Mouse (Mus musculus) heart, postnatal 0 days (tissue): Measurements from ENCODE around the gene Slc29a1. TPM values are rescaled to one million over a fixed set of nuclear protein-coding genes. Genes with fewer than 3 reads are reported as not detected.
A peak's percentile ranks its signal among the peaks of the same experiment; 100 is the strongest.

Experiments used
- ATAC-seq: fragments of 200-750 bp; cut with Nextera tagmentation; 2 replicates; pipeline ENCODE4 v1.8.0; 2017; ENCODE audit warnings: low read depth, moderate number of reproducible peaks, moderate library complexity; ENCODE audit not compliant: insufficient read depth
- DNase-seq: peaks from one replicate; pipeline ENCODE4 v3.0.0-alpha.2; 2016; ENCODE audit warnings: low spot score
- H3K27ac ChIP-seq: fragments of 300-500 bp; sonication (generic); 2 replicates; pipeline ENCODE4 v1.5.1; 2014; ENCODE audit warnings: low read depth, mild to moderate bottlenecking
- H3K27me3 ChIP-seq: fragments of 300-500 bp; sonication (generic); 2 replicates; pipeline ENCODE4 v1.6.1; 2014; ENCODE audit warnings: low read length, mixed read lengths; ENCODE audit not compliant: control insufficient read depth, insufficient read depth
- H3K36me3 ChIP-seq: fragments of 300-500 bp; sonication (generic); replicated peaks from 2 replicates; pipeline ENCODE4 v1.6.1; 2014; ENCODE audit warnings: low read length, mixed read lengths; ENCODE audit not compliant: control insufficient read depth, insufficient read depth
- H3K4me1 ChIP-seq: fragments of 300-500 bp; sonication (generic); 2 replicates; pipeline ENCODE4 v1.6.1; 2014; ENCODE audit warnings: antibody characterized with exemption; ENCODE audit not compliant: control insufficient read depth, insufficient read depth
- H3K4me2 ChIP-seq: fragments of 300-500 bp; sonication (generic); 2 replicates; pipeline ENCODE4 v1.6.1; 2014; ENCODE audit warnings: low read depth, mild to moderate bottlenecking, low read length, moderate library complexity
- H3K4me3 ChIP-seq: fragments of 300-500 bp; sonication (generic); 2 replicates; pipeline ENCODE4 v1.5.1; 2014; ENCODE audit warnings: low read depth, low read length
- H3K9ac ChIP-seq: fragments of 300-500 bp; sonication (generic); replicated peaks from 2 replicates; pipeline ENCODE4 v1.6.1; 2014; ENCODE audit warnings: low read depth, low read length, mixed read lengths
- H3K9me3 ChIP-seq: fragments of 300-500 bp; sonication (generic); replicated peaks from 2 replicates; pipeline ENCODE4 v1.6.1; 2016; ENCODE audit warnings: low read length; ENCODE audit not compliant: control insufficient read depth
- CTCF ChIP-seq: IDR thresholded peaks from 2 replicates; pipeline ENCODE4 v1.5.1; 2016; ENCODE audit warnings: antibody characterized with exemption, control low read depth, low read depth
- EP300 ChIP-seq: IDR thresholded peaks from 2 replicates; pipeline ENCODE4 v1.6.1; 2016; ENCODE audit warnings: antibody characterized with exemption, low read depth
- WGBS: fragments of 180-500 bp; shearing (Covaris S2); extraction: QIAGEN DNeasy Blood & Tissue Kit; methylation state at CpG from one replicate; pipeline ENCODE4 v1.1.7; 2014; 5-methylcytosine and 5-hydroxymethylcytosine counted together
- polyA plus RNA-seq: library from polyadenylated mRNA; unstranded; fragments of >200 nt; fragmentation: Nextera tagmentation; extraction: Ambion mirVana; gene quantifications from 2 replicates; pipeline ENCODE4 v1.2.1, GENCODE M21; 2015
- total RNA-seq: library from RNA; depleted of rRNA; stranded (reverse); fragments of >200 nt; gene quantifications from 2 replicates; pipeline ENCODE4 v1.2.3, GENCODE M21; 2014; ENCODE audit warnings: low replicate concordance

Gene Slc29a1
- total and polyA plus RNA-seq, 2 experiments from 2014 or later = 107 to 236 TPM

GRCm38 (mm10) chr17:45547461-45548190 lies 51.8 kb downstream of the Slc29a1 start:
- no peak for DNase-seq
- H3K36me3 ChIP-seq = no peaks in the 10 kb centered on the region
- H3K9me3 ChIP-seq = no peaks in the 10 kb centered on the region
- no peak for ATAC-seq
- 64% methylated on average over 5 of the region's 5 CpGs for WGBS
- H3K27ac ChIP-seq = no peak overlapping the region
- no peak overlapping the region for H3K4me2 ChIP-seq
- TF ChIP-seq CTCF (no peak), EP300 (no peak)
- peaks cover 88% of the 10 kb centered on the region for H3K27me3 ChIP-seq
- H3K4me1 ChIP-seq = peaks cover 25% of the 10 kb centered on the region
- no peak overlapping the region for H3K9ac ChIP-seq
- H3K4me3 ChIP-seq = no peak overlapping the region

- Histone ChIP-seq H3K27me3 (peaks cover 95% of the 10 kb centered on the region), H3K4me1 (peaks cover 25% of the 10 kb centered on the region), H3K9me3 (no peaks in the 10 kb centered on the region), H3K4me2 (no peak overlapping the region), H3K36me3 (no peaks in the 10 kb centered on the region), H3K9ac (no peak overlapping the region), H3K4me3 (no peak overlapping the region), H3K27ac (no peak overlapping the region)
- TF ChIP-seq EP300 = no peak
- TF ChIP-seq CTCF = no peak
- DNase-seq (no peak), ATAC-seq (no peak)
- WGBS = 65% methylated on average over 16 of the region's 16 CpGs
Observed at GRCm38 (mm10) chr17:45546941-45547340, 52.5 kb downstream of the Slc29a1 start.

DNA sequence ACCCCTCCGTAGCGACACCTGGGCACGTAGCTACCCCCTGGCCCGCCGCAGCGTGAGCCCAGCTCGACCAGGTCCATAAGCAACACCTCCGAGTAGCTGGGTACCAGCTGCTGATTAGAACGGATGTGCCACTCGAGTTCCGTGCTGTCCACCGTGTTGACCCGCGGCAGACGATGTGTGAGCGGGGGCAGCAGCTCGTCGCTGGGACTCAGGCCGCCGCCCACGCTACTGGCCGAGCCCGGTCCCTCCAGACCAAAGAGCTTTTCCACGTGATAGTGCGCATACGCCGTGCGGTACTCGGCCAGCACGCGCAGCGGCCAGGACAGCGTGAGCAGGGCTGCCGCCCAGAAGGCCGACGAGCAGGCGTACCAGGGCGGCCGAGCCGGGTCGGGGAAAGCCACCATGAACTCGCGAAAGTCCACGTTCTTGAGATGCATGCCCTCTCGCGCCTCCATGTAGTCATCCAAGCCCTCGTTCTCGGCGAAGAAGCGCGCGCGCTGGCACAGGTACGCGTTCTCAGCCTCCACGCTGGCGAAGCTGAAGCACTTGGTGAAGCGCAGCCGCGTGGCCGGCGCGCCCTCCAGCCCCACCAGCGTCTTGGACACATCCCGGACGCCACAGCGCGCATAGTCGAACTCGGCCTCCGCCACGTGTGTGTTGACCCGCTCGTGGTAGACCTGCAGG lies 54.0 kb downstream of the Slc29a1 start:
- WGBS = 7% methylated on average over 74 of the region's 74 CpGs
- TF ChIP-seq EP300 (no peak), CTCF (no peak)
- H3K9ac ChIP-seq = no peak overlapping the region

DNA sequence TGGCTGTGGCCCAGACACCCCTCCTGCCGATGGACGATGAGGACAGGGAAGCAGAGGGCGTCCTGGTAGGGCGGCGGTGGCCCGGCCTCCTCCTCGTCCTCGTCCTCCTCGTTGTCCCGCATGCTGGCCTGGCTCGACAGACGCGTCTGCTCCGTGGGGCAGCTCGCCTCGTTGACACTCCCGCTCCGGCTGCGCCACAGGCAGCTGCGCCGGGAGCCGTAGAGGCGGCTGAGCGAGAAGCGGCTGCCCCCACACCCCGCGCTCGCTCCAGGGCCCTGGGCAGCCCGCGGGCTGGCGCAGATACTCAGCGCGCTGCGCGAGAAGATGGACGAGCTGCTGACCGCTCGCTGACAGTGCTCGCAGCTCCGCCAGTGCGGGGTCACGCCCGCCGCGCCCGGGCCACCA lies 54.5 kb downstream of the Slc29a1 start:
- WGBS = 4% methylated on average over 42 of the region's 46 CpGs
- peak overlapping the region; percentile 32 for H3K4me3 ChIP-seq
- H3K9me3 ChIP-seq = no peaks in the 10 kb centered on the region
- H3K27me3 ChIP-seq = peaks cover 99% of the 10 kb centered on the region
- no peak overlapping the region for H3K27ac ChIP-seq
- peaks cover 25% of the 10 kb centered on the region for H3K4me1 ChIP-seq
- TF ChIP-seq CTCF = no peak
- no peak for TF ChIP-seq EP300
- DNase-seq = no peak
- ATAC-seq = no peak
- peak overlapping the region; percentile 54 for H3K4me2 ChIP-seq
- H3K9ac ChIP-seq = no peak overlapping the region
- H3K36me3 ChIP-seq = no peaks in the 10 kb centered on the region

More for the DNA sequence above, 54.0 kb downstream of the Slc29a1 start:
- ATAC-seq (no peak), DNase-seq (no peak)
- Histone ChIP-seq H3K27me3 (peaks cover 98% of the 10 kb centered on the region), H3K9me3 (no peaks in the 10 kb centered on the region), H3K4me1 (peaks cover 25% of the 10 kb centered on the region), H3K27ac (no peak overlapping the region), H3K36me3 (no peaks in the 10 kb centered on the region), H3K4me3 (peak overlapping the region; percentile 32), H3K4me2 (peak overlapping the region; percentile 54)

- ATAC-seq = no peak
- no peaks in the 10 kb centered on the region for H3K9me3 ChIP-seq
- 9% methylated on average over 24 of the region's 24 CpGs for WGBS
- TF ChIP-seq CTCF = no peak
- no peak for TF ChIP-seq EP300
- H3K27ac ChIP-seq = no peak overlapping the region
- H3K9ac ChIP-seq = no peak overlapping the region
- H3K27me3 ChIP-seq = peaks cover 98% of the 10 kb centered on the region
- no peak for DNase-seq
- H3K4me2 ChIP-seq = peak overlapping the region; percentile 54; the same call in 1 of the 2 replicates
- no peaks in the 10 kb centered on the region for H3K36me3 ChIP-seq
- peaks cover 19% of the 10 kb centered on the region for H3K4me1 ChIP-seq
- H3K4me3 ChIP-seq = peak overlapping the region; percentile 32; the same call in 1 of the 2 replicates
Observed at GRCm38 (mm10) chr17:45544001-45544872, 55.2 kb downstream of the Slc29a1 start.
